Mouse (Mus musculus): ENCODE data around the gene Gm4952.

DNA sequence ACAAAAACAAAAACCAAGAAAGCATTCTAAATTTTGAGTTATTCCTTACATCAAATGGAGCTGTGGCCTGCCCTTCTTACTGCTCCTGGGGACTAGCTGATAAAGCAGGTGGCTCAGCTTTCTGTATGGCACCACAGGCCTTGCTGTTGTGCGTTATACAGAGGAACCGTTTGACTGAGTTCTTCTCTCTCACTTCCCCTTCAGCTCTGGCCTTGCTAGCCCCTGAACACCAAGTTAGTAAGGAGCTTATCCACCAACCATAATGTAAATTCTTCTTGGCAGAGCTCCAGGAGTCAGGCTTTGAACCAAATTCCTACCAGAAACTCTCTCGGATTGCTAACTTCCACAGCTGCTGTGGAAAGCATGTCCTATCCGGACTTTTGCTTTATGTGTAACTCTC is 32.8 kb upstream of the Gm4952 start:
- TF ChIP-seq CTCF (IDR thresholded peaks at IDR 0.05; ENCODE audit: low read depth, low read length): no peak
- TF ChIP-seq EP300 (IDR thresholded peaks at IDR 0.05; ENCODE audit: insufficient read depth, low read depth, low read length): no peak
- TF ChIP-seq POLR2A (IDR thresholded peaks at IDR 0.05; ENCODE audit: insufficient read depth, low read length): no peak
